Mouse (Mus musculus) lung, postnatal 0 days (tissue): ENCODE data around the gene Sys1.

Source experiments
- CTCF ChIP-seq: IDR thresholded peaks from 2 replicates; pipeline ENCODE4 v1.5.1; 2016; ENCODE audit warnings: antibody characterized with exemption, mild to moderate bottlenecking
- EP300 ChIP-seq: IDR thresholded peaks from 2 replicates; pipeline ENCODE4 v1.6.1; 2016; ENCODE audit warnings: antibody characterized with exemption, mild to moderate bottlenecking, control low read depth

DNA sequence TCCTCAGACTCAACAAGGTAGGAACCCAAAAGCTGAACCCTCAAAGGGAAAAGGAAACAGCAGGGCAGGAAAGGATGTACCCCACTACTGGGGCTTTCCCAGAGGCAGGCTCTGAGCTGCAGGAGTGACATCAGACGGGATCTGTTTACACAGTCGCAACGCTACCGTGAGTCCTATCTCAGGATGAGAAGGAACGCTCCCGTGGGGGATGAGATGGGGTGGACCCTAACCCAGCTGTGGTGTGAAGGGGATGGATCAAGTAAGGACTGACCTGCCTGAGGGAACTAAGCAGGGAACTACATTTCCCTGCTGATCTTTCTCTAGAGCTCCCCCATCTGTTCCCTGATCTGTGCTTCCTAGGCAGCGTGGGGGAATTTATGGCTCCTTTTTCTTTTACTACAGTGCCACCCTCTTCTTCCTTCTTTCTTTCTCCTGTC, at the start of gene Sys1:
- TF ChIP-seq CTCF (peak; percentile 46), EP300 (no peak)
